Mouse (Mus musculus): Measurements from ENCODE around the gene Foxj3.
"Not testable (repeated sequence)": the region's sequence is repeated elsewhere in the genome, so short reads cannot be mapped to it uniquely, and the experiment has no call there.

Gene Foxj3

GRCm38 (mm10) chr4:119536615-119537014 is at the start of gene Foxj3:
Gene Foxj3, plus strand, starts transcription at chr4:119537004.
- not testable (repeated sequence) for DNase-seq (ENCODE audit: low read depth, low spot score)

DNA sequence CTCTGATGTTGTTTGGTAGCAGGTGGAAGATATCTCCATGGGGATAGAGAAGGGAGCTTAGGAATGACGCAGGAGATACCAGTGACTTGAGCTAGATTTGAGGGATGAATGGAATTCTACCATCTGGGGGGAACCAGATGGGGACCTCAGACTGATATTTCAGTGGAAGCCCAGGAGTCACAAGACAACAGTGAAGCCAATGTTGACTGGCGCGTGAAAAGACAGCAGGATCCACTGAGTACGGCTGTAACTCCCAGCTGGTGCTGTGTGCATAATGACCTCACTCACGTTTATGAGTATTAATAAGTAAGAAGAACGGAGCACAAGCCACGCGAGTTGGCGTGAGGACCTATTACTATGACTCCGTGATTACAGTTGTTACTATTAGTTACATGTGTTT is 47.1 kb upstream of the Foxj3 start:
- no peak for DNase-seq (ENCODE audit: low read depth, low spot score)

- no peak for DNase-seq (ENCODE audit: low read depth, low spot score)
Measured at GRCm38 (mm10) chr4:119490806-119491205, 46.0 kb upstream of the Foxj3 start.

- DNase-seq (ENCODE audit: low read depth, low spot score) = peak; percentile 9
Measured at GRCm38 (mm10) chr4:119492291-119492932, 44.4 kb upstream of the Foxj3 start, which contains the start of gene Rimkla. Gene Rimkla, minus strand, starts transcription at chr4:119492628.

GRCm38 (mm10) chr4:119492933-119493327 is 43.9 kb upstream of the Foxj3 start:
- DNase-seq (ENCODE audit: low read depth, low spot score) = no peak

- DNase-seq (ENCODE audit: low read depth, low spot score) = no peak
Measured at GRCm38 (mm10) chr4:119498319-119498848, 38.4 kb upstream of the Foxj3 start.

- DNase-seq (ENCODE audit: low read depth, low spot score) = no peak
Measured at GRCm38 (mm10) chr4:119511591-119511990, 25.2 kb upstream of the Foxj3 start.

DNA sequence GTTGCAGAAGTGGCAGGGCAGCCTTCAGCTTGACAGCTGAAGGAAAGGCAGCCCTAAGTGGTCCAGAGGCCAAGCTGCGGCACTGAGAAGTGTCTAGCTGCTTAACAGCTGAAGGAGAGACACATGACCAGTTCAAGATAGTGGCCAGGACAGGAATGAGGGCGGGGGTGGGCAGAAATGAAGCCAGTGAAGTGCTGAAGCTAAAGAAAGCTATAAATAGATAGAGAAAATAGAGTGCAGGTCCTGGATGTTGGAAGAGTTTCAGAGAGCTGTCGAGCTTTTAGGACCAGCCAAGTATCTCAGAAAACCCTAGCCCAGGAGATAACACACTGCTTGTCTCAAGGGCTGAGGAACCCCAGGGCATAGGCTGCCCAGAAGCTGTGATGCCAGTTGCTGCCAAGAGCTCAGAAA is 24.1 kb upstream of the Foxj3 start:
- peak; percentile 11 for DNase-seq (ENCODE audit: low read depth, low spot score)

DNA sequence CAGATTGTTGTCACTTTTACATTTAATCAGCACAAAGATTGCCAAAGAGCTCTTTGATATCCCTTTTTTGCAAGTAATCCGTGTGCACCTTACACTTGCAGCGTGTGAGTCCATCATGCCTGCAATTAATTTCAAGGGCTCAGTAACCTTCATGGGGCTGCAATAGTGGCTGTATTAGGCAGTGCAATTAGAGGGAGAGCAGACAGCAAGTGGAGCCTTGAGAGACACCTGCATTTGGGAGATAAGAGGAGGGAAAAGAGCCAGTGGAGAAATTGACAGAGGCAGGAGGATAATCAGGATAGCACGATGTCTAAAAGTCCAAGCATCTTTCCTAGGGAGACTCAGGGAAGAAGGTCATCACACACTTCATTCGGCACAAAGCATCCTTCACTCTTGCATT is 13.2 kb upstream of the Foxj3 start:
- no peak for DNase-seq (ENCODE audit: low read depth, low spot score)

GRCm38 (mm10) chr4:119524010-119524409 is 12.8 kb upstream of the Foxj3 start:
- DNase-seq (ENCODE audit: low read depth, low spot score) = no peak

DNA sequence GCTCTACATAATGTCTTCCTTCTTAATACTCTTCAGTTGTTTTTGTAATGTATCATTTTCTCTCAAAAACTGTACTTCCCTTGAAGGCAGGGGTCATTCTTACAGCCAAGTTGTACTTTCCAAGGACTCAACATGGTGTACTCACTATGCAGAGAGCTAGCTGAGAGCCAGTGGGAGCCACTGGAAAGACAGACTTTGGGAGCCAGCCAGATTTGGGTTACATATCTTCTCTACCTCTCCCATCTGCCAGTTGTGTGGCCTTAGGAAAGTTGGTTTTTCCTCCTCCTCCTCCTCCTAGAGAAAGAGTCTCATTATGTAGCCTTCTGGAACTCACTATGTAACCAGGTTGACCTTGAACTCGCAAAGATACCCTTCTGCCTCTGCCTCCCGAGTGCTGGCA is 12.3 kb upstream of the Foxj3 start:
- no peak for DNase-seq (ENCODE audit: low read depth, low spot score)

GRCm38 (mm10) chr4:119526329-119526845 is 10.4 kb upstream of the Foxj3 start:
- no peak for DNase-seq (ENCODE audit: low read depth, low spot score)

- no peak for DNase-seq (ENCODE audit: low read depth, low spot score)
Measured at GRCm38 (mm10) chr4:119531813-119532212, 5.0 kb upstream of the Foxj3 start.

- no peak for DNase-seq (ENCODE audit: low read depth, low spot score)
Measured at GRCm38 (mm10) chr4:119535103-119535502, 1.7 kb upstream of the Foxj3 start.

DNA sequence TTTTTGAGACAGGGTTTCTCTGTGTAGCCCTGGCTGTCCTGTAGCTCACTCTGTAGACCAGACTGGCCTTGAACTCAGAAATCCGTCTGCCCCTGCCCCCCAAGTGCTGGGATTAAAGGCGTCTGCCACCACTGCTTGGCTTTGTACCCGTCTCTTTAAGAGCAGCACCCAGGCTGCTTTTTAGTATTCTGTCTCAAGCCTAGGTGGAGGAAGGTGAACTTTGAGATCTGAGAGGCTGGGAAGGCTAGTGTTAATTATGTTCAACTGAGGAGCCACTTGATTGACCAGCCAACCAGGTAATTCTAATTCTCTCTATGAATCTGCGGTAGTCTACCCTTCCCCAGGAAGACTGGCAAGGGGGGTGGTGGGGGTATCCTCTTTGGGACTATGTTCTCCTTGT is 632 bp downstream of the Foxj3 start:
- DNase-seq (ENCODE audit: low read depth, low spot score) = no peak

DNA sequence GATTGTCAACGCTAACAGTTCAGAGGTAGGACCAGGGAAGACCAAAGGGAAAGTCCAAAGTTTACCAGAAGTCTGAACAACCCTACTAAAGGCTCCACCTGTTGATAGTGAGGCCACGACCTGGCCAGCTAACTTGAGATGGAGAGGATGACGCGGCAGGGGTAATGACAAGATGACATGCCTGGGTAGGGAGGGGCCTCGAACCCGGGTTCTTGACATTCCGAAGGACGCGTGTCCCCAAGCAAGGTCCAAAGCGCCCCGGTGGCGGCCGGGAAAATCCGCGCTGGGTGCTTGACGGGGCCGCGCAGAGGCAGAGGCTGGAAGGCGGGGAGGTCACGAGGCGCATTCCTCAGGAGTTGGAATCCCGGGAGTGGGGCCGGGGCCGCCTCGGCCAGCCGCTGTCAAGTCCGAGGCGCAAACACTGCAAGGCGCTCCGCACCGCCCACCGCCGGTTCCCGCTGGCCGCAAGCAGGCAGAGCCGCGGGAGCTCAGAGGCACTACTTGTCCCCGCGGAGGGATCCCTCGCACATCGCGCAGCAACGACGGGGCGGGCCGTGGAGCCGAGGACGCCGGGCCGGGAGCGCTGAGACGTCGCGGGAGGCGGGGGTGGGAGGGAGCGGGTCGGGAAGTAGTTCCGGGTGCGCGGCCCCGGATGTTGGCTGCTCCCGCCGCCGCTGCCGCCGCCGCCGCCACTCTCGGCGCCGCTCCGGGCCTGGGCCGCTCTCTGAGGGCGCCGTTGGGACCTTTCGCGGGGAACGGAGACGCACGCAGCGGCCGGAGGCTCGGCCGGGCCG is 2.4 kb downstream of the Foxj3 start, which contains the start of gene Frg2f1:
Frg2f1 (minus strand) TSS at position 499 of the 794 bp plus-strand sequence.
- peak; percentile 93 for DNase-seq (ENCODE audit: low read depth, low spot score)

DNA sequence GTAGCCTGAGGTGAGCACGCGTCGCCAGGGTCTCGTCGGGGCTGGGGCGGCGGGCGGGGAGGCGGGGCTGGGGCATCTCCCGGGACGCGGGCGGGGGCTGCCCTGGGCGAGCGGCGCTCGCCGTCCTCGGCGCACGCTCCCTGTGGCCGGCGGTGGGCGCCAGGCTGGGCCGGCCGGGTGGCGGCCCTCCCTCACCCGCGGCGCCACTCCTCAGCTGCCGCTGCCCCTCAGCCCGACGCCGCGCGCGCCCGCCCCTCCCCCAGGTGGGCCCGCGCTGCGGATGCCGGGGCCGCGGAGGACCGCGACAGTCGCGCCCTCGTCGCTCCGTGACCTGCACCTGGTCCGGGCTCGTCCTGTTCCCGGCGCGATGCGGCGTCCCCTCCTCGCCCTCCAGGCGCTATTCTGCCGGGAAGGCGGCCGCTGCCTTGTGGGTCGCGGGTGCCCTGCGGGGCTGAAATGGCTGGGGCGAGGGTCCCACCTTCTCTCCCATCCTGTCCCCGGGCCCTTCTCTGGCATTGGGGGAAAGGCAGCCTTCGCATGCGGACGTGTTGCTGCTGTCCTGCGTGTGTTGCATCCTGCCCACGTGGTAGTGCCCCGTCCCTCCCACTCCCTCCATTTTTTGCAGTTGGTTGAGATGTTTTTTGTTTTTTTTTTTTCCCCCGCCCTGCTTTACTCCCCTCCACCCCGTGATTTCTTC is 3.2 kb downstream of the Foxj3 start:
- peak; percentile 28 for DNase-seq (ENCODE audit: low read depth, low spot score)

GRCm38 (mm10) chr4:119540533-119540890 is 3.7 kb downstream of the Foxj3 start:
- DNase-seq (ENCODE audit: low read depth, low spot score) = no peak

DNA sequence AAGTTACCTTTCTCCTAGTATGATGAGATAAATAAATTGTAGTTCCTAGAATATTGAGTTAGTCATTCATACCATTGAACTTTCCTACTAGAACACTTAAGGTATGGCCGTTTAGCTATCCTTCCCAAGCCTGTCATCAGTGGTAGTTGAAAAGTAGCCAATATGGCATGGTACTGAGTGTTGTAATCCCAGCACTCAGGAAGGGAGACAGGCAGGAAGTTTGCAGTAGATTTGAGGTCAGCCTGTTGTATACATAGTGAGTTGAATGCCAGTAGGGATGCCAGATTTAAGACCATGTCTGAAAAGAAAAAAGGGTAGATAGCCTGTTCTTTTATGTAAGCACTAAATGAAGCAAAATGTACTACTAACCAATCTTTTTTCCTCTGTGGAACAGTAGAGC is 14.1 kb downstream of the Foxj3 start:
- no peak for DNase-seq (ENCODE audit: low read depth, low spot score)

GRCm38 (mm10) chr4:119555466-119555865 is 18.7 kb downstream of the Foxj3 start:
- no peak for DNase-seq (ENCODE audit: low read depth, low spot score)

GRCm38 (mm10) chr4:119563136-119563535 is 26.3 kb downstream of the Foxj3 start:
- DNase-seq (ENCODE audit: low read depth, low spot score) = no peak

- no peak for DNase-seq (ENCODE audit: low read depth, low spot score)
Measured at GRCm38 (mm10) chr4:119566322-119566835, 29.6 kb downstream of the Foxj3 start.
